Mouse (Mus musculus) Patski (cell line): Measurements from ENCODE around the gene Krtap5-1. TPM values are rescaled to one million over a fixed set of nuclear protein-coding genes. Genes with fewer than 3 reads are reported as not detected.
"Not testable (repeated sequence)": the region's sequence is repeated elsewhere in the genome, so short reads cannot be mapped to it uniquely, and the experiment has no call there.

Source experiments
- ATAC-seq: fragments of 100-300 bp; one replicate; pipeline ENCODE4 v1.8.0; 2021
- CTCF ChIA-PET: fragments of 350-600 bp; sonication (Branson Sonifier 250); formaldehyde crosslinking; loops from one replicate; lab custom pipeline; 2022; ENCODE audit warnings: inconsistent platforms; lab: Charles Lee
- POLR2A ChIA-PET: fragments of 350-600 bp; sonication (Branson Sonifier 250); formaldehyde crosslinking; loops from one replicate; lab custom pipeline; 2022; ENCODE audit warnings: antibody characterized with exemption, inconsistent platforms; lab: Charles Lee
- DNase-seq: peaks from one replicate; pipeline ENCODE4 v3.0.0-alpha.2; 2011; ENCODE audit warnings: low read depth, low spot score
- H3K27me3 ChIP-seq: fragments of 371-371 bp; one replicate; pipeline ENCODE4 v1.5.1; 2021
- CTCF ChIP-seq: fragments of 100-300 bp; IDR thresholded peaks from one replicate; pipeline ENCODE4 v1.5.1; 2021
- in situ Hi-C: fragments of 300-500 bp; cut with MboI; formaldehyde crosslinking; loops from 3 replicates; pipeline ENCODE4 v1.11.1; 2018; ENCODE audit warnings: low pct_unique_long_range_greater_than_20kb, mixed read lengths
- polyA plus RNA-seq: library from polyadenylated mRNA; unstranded; gene quantifications from one replicate; pipeline ENCODE4 v1.2.3, GENCODE M21; 2021

The Krtap5-1 gene
- polyA plus RNA-seq, 1 experiment from 2014 or later, result not detected

DNA sequence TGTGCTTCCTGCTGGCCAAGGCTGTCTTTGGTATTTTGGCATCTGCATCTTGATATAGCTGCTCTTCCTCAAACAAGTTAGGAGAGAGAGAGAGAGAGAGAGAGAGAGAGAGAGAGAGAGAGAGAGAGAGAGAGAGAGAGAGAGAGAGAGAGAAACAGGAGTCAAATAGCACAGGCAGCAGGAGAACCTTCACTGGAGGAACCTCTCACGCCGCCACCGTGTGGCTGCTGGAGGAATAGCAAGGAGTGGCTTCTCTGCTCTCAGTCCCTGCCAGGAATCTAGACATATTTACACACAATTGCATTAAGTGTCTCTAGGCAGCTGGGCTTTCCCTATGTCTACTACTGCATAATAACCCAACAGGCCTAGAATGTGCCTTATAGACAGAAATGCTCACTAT is 18.7 kb downstream of the Krtap5-1 start:
- DNase-seq, ATAC-seq, H3K27me3 ChIP-seq, in situ Hi-C loops, POLR2A ChIA-PET: not testable (repeated sequence)
- peak; percentile 71 for TF ChIP-seq CTCF
- CTCF ChIA-PET, result interaction anchor here (0.7 kb wide), 1 partner anchor 22 kb away, joined by 3 read pairs; no protein-coding TSS in a partner anchor

- ATAC-seq, CTCF ChIA-PET, POLR2A ChIA-PET, DNase-seq, in situ Hi-C loops: not testable (repeated sequence)
- peaks cover 17% of the 10 kb centered on the region for H3K27me3 ChIP-seq
Measured at GRCm38 (mm10) chr7:142274263-142274662, 22.7 kb downstream of the Krtap5-1 start, which contains the start of gene Gm4559. Gm4559 (minus strand) TSS chr7:142274363.

- DNase-seq, CTCF ChIA-PET, H3K27me3 ChIP-seq, in situ Hi-C loops, POLR2A ChIA-PET, ATAC-seq: not testable (repeated sequence)
Measured at GRCm38 (mm10) chr7:142258254-142258653, 38.7 kb downstream of the Krtap5-1 start, which contains the start of gene Gm2431. Gm2431 (minus strand) TSS chr7:142258354.

DNA sequence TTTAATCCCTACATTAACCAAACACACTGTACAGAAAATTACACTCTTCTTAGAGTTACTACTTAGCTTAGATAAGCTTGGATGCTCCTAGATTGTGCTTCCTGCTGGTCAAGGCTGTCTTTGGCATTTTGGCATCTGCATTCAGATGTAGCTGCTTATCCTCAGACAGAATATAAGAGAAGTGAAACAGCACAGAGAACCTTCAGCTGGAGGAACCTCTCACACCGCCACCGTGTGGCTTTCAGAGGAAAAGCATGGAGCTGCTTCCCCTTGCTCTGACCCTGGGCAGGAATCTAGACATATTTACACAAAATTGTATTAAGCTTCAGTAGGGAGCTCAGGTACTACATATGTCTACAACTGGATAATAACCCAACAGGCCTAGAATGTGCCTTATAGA is 41.4 kb downstream of the Krtap5-1 start:
- peak; percentile 63 for TF ChIP-seq CTCF
- H3K27me3 ChIP-seq, result peaks cover 3% of the 10 kb centered on the region
- ChIA-PET CTCF (interaction anchor here (1.1 to 2.1 kb wide), 4 partner anchors 18 to 29 kb away, joined by 3 to 8 read pairs (median 4); no protein-coding TSS in a partner anchor), POLR2A (no interaction called here)
- DNase-seq, result no peak
- ATAC-seq, result peak; percentile 57
- in situ Hi-C loops, result no loop called here

GRCm38 (mm10) chr7:142249824-142250223 is 47.1 kb downstream of the Krtap5-1 start:
- CTCF ChIA-PET, result no interaction called here
- in situ Hi-C loops, result loop anchor here (5.0 kb wide), 1 partner anchor 103 kb away; no protein-coding TSS in a partner anchor
- peak; percentile 54 for TF ChIP-seq CTCF
- DNase-seq (no peak), ATAC-seq (no peak)
- POLR2A ChIA-PET, result no interaction called here
- peaks cover 9% of the 10 kb centered on the region for H3K27me3 ChIP-seq

Other genes starting within 250 kb of the Krtap5-1 start
- 35.2 TPM for gene Mob2, start 236.1 kb downstream of the Krtap5-1 start, polyA plus RNA-seq
- gene Dusp8, start 201.3 kb downstream of the Krtap5-1 start, polyA plus RNA-seq, result 15.2 TPM
- gene Gm45618, start 176.4 kb downstream of the Krtap5-1 start, polyA plus RNA-seq, result not detected
- not detected for gene Gm39115, start 161.1 kb downstream of the Krtap5-1 start, polyA plus RNA-seq
- gene Gm45337, start 152.5 kb downstream of the Krtap5-1 start, polyA plus RNA-seq, result not detected
- gene Gm29735, start 140.0 kb downstream of the Krtap5-1 start, polyA plus RNA-seq, result not detected
- not detected for gene Gm4553, start 131.4 kb downstream of the Krtap5-1 start, polyA plus RNA-seq
- gene Krtap5-2, start 121.1 kb downstream of the Krtap5-1 start, polyA plus RNA-seq, result not detected
- not detected for gene Gm10153, start 106.7 kb downstream of the Krtap5-1 start, polyA plus RNA-seq
- gene Krtap5-3, start 95.8 kb downstream of the Krtap5-1 start, polyA plus RNA-seq, result not detected
- not detected for gene Gm7579, start 85.3 kb downstream of the Krtap5-1 start, polyA plus RNA-seq
- not detected for gene Krtap5-5, start 67.1 kb downstream of the Krtap5-1 start, polyA plus RNA-seq
- not detected for gene Gm40460, start 56.0 kb downstream of the Krtap5-1 start, polyA plus RNA-seq
- not detected for gene Gm2431, start 38.8 kb downstream of the Krtap5-1 start, polyA plus RNA-seq
- not detected for gene Gm4559, start 22.8 kb downstream of the Krtap5-1 start, polyA plus RNA-seq
- gene Krtap5-4, start 6.4 kb upstream of the Krtap5-1 start, polyA plus RNA-seq, result not detected
- 325 TPM for gene Ifitm10, start 76.6 kb upstream of the Krtap5-1 start, polyA plus RNA-seq
- gene Gm49369, start 85.5 kb upstream of the Krtap5-1 start, polyA plus RNA-seq, result 1,155 TPM
- gene Ctsd, start 90.9 kb upstream of the Krtap5-1 start, polyA plus RNA-seq, result 3,389 TPM
- gene Syt8, start 137.7 kb upstream of the Krtap5-1 start, polyA plus RNA-seq, result 11.5 TPM
- 1.5 TPM for gene Tnni2, start 144.7 kb upstream of the Krtap5-1 start, polyA plus RNA-seq
- gene Lsp1, start 163.7 kb upstream of the Krtap5-1 start, polyA plus RNA-seq, result 15.5 TPM
- gene Tnnt3, start 201.7 kb upstream of the Krtap5-1 start, polyA plus RNA-seq, result 0.22 TPM
- 6.9 TPM for gene Mrpl23, start 235.6 kb upstream of the Krtap5-1 start, polyA plus RNA-seq